Mouse (Mus musculus) left cerebral cortex, adult 9 months (tissue): ENCODE measurements at regions not wholly inside any gene's neighbourhood (a gene's known extent, or its start where the extent isn't known, plus 50 kb on each side); places are given as distances from the start of the nearest gene placed in this dataset.

ENCODE experiments used
- DNase-seq, 2 experiments: peaks; one replicate each; pipeline ENCODE4 v3.0.0; 2022; ENCODE audit warnings: low spot score in 2 of 2

GRCm38 (mm10) chr6:49769904-49770720 is 52.4 kb upstream of the Npy start:
- DNase-seq, result no peak
